Mouse (Mus musculus) bone marrow macrophage, adult 2 months (primary cell): ENCODE data around the gene Ppan.

ENCODE experiments used
- CTCF ChIP-seq: IDR thresholded peaks from 2 replicates; pipeline ENCODE4 v1.5.1; 2012; ENCODE audit warnings: low read depth, mild to moderate bottlenecking, low read length, moderate library complexity
- POLR2A ChIP-seq: IDR thresholded peaks from 2 replicates; pipeline ENCODE4 v1.6.1; 2012; ENCODE audit warnings: mild to moderate bottlenecking, low read depth, low read length, borderline replicate concordance

DNA sequence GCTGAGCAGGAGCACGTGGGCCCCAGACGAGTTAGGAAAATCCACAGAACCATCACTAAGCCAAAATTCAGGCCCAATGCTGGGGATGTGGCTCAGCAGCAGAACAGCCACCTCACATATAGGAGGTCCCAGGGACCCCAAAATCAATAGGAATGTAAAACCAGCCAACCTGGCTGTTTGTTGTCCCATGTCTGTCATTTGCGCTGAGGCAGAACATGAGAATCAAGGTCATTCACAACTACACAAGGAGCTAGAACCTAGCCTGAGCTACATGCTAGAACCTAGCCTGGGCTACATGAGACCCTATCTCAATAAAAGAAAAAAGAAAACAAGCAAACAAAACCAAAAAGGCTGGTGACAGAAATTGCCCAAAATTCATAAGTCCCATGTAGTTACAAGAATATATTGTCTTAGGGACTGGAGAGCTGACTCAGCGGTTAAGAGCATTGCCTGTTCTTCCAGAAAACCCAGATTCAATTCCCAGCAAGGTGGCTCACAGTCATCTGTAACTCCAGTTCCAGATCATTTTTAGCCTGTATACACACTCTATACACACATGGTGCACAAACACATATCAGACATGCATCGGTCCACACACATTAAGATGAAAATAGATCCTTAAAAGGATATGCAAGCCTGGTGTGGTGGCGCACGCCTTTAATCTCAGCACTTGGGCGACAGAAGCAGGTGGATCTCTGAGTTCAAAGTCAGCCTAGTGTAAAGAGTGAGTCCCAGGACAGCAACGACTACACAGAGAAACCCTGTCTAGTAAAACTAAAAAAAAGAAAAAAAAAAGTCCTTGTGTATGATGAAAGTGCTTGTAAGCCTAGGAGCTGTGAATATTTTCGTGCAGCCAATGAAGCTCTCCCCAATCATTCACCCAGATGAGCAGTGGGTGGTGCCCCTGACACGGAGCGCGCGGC, 10.6 kb upstream of the Ppan start:
- no peak for TF ChIP-seq CTCF
- no peak for TF ChIP-seq POLR2A
